Mouse (Mus musculus): ENCODE measurements around the gene Men1. TPM values are rescaled to one million over a fixed set of nuclear protein-coding genes. Genes with fewer than 3 reads are reported as not detected.

Men1 gene
- polyA plus RNA-seq, 1 experiment from 2014 or later, result 103 TPM

GRCm38 (mm10) chr19:6296551-6297210 is 38.1 kb upstream of the Men1 start:
- Histone ChIP-seq H3K27ac (replicated peaks) (no peak overlapping the region), H3K36me3 (peaks cover 82% of the 10 kb centered on the region), H3K4me1 (no peaks in the 10 kb centered on the region), H3K4me2 (replicated peaks) (no peak overlapping the region), H3K9me3 (no peaks in the 10 kb centered on the region), H3K4me3 (no peak overlapping the region), H3K9ac (replicated peaks) (no peak overlapping the region), H3K27me3 (no peaks in the 10 kb centered on the region)
- ATAC-seq (ENCODE audit: low FRiP score, low read depth), result no peak
- WGBS, result 92% methylated on average over 5 of the region's 5 CpGs

GRCm38 (mm10) chr19:6297641-6298040 is 37.1 kb upstream of the Men1 start:
- Histone ChIP-seq H3K9me3 (no peaks in the 10 kb centered on the region), H3K4me3 (no peak overlapping the region), H3K4me2 (replicated peaks) (no peak overlapping the region), H3K36me3 (peaks cover 79% of the 10 kb centered on the region), H3K27me3 (no peaks in the 10 kb centered on the region), H3K9ac (replicated peaks) (no peak overlapping the region), H3K27ac (replicated peaks) (no peak overlapping the region), H3K4me1 (no peaks in the 10 kb centered on the region)
- ATAC-seq (ENCODE audit: low FRiP score, low read depth), result no peak
- 91% methylated on average over 9 of the region's 9 CpGs for WGBS

- no peaks in the 10 kb centered on the region for H3K27me3 ChIP-seq
- H3K9me3 ChIP-seq, result no peaks in the 10 kb centered on the region
- H3K27ac ChIP-seq (replicated peaks), result no peak overlapping the region
- no peaks in the 10 kb centered on the region for H3K4me1 ChIP-seq
- H3K36me3 ChIP-seq, result peaks cover 70% of the 10 kb centered on the region
- H3K9ac ChIP-seq (replicated peaks), result no peak overlapping the region
- H3K4me3 ChIP-seq, result no peak overlapping the region
- 87% methylated on average over 4 of the region's 4 CpGs for WGBS
- ATAC-seq (ENCODE audit: low FRiP score, low read depth), result no peak
- no peak overlapping the region for H3K4me2 ChIP-seq (replicated peaks)
These were observed 35.8 kb upstream of the Men1 start for GRCm38 (mm10) chr19:6299003-6299402.

DNA sequence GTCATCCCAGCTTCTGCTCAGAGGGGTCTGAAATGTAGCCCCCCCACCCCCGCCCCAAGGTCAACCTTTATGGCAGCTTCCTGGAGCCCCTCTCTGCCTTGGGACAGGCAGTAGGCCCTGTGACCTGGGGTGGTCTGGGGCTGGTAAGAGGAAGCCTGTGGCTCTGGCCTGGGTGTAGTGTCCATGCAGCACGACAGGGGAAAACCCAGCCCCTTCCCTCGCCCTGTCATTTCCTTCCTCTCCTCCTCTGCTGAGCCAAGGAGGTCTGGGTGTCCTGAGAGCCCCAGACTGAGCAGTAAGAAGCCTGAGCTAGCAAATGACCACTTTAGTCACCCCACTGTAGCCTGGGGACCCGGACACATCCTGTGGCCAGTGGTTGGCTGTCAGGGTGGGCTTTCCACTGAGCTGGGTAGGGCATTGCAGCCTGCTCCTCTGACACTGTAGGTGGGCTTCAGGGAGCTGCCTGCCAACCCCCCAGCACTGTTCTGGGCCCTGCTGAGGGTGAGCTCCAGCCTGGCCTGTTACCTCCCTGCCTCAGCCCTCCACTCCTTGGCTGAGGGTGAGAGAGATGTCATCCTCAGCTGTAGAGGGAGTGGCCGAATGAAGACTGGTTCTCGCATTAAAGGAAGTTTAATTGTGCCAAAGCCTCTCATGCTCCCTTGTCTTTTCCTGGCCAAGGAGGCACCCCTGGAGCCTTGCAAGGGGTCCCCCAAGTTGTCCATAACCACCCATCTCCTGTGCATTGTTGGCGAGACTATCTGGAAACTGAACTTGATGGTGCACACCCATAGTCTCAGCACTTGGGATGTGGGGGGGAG is 35.1 kb upstream of the Men1 start:
- no peak overlapping the region for H3K27ac ChIP-seq (replicated peaks)
- H3K4me2 ChIP-seq (replicated peaks), result no peak overlapping the region
- 85% methylated on average over 7 of the region's 7 CpGs for WGBS
- no peaks in the 10 kb centered on the region for H3K9me3 ChIP-seq
- H3K4me3 ChIP-seq, result no peak overlapping the region
- no peak overlapping the region for H3K9ac ChIP-seq (replicated peaks)
- H3K36me3 ChIP-seq, result peaks cover 63% of the 10 kb centered on the region
- ATAC-seq (ENCODE audit: low FRiP score, low read depth), result no peak
- no peaks in the 10 kb centered on the region for H3K4me1 ChIP-seq
- H3K27me3 ChIP-seq, result no peaks in the 10 kb centered on the region

- H3K4me2 ChIP-seq (replicated peaks), result no peak overlapping the region
- H3K4me3 ChIP-seq, result no peak overlapping the region
- no peak for ATAC-seq (ENCODE audit: low FRiP score, low read depth)
- H3K4me1 ChIP-seq, result no peaks in the 10 kb centered on the region
- H3K9ac ChIP-seq (replicated peaks), result no peak overlapping the region; the same call in 1 of the 2 replicates
- peaks cover 55% of the 10 kb centered on the region for H3K36me3 ChIP-seq
- H3K9me3 ChIP-seq, result no peaks in the 10 kb centered on the region
- 73% methylated on average over 7 of the region's 7 CpGs for WGBS
- no peaks in the 10 kb centered on the region for H3K27me3 ChIP-seq
- H3K27ac ChIP-seq (replicated peaks), result 0 out of 2 replicates have a peak overlapping the region, but pooled peaks have one; percentile 35
These were observed 34.4 kb upstream of the Men1 start for GRCm38 (mm10) chr19:6300402-6300841.

GRCm38 (mm10) chr19:6302114-6302513 is 32.7 kb upstream of the Men1 start:
- Histone ChIP-seq H3K27ac (replicated peaks) (no peak overlapping the region), H3K9ac (replicated peaks) (no peak overlapping the region), H3K4me3 (no peak overlapping the region), H3K27me3 (0 out of 2 replicates have a peak, but pooled peaks cover under 1% of the 10 kb centered on the region), H3K9me3 (no peaks in the 10 kb centered on the region), H3K4me1 (peaks cover 7% of the 10 kb centered on the region; the same call in 1 of the 2 replicates), H3K36me3 (peaks cover 39% of the 10 kb centered on the region), H3K4me2 (replicated peaks) (no peak overlapping the region)
- no peak for ATAC-seq (ENCODE audit: low FRiP score, low read depth)
- 95% methylated on average over 5 of the region's 5 CpGs for WGBS

GRCm38 (mm10) chr19:6302522-6302921 is 32.3 kb upstream of the Men1 start:
- Histone ChIP-seq H3K4me1 (peaks cover 7% of the 10 kb centered on the region; the same call in 1 of the 2 replicates), H3K36me3 (peaks cover 35% of the 10 kb centered on the region), H3K4me2 (replicated peaks) (no peak overlapping the region), H3K9me3 (no peaks in the 10 kb centered on the region), H3K27me3 (0 out of 2 replicates have a peak, but pooled peaks cover 5% of the 10 kb centered on the region), H3K4me3 (no peak overlapping the region), H3K27ac (replicated peaks) (no peak overlapping the region), H3K9ac (replicated peaks) (no peak overlapping the region)
- ATAC-seq (ENCODE audit: low FRiP score, low read depth), result no peak
- 54% methylated on average over 4 of the region's 4 CpGs for WGBS

- H3K27me3 ChIP-seq, result 0 out of 2 replicates have a peak, but pooled peaks cover 10% of the 10 kb centered on the region
- no peaks in the 10 kb centered on the region for H3K9me3 ChIP-seq
- H3K27ac ChIP-seq (replicated peaks), result no peak overlapping the region
- peaks cover 22% of the 10 kb centered on the region for H3K36me3 ChIP-seq
- H3K4me1 ChIP-seq, result peaks cover 7% of the 10 kb centered on the region; the same call in 1 of the 2 replicates
- no peak overlapping the region for H3K9ac ChIP-seq (replicated peaks)
- no peak for ATAC-seq (ENCODE audit: low FRiP score, low read depth)
- no peak overlapping the region for H3K4me3 ChIP-seq
- no peak overlapping the region for H3K4me2 ChIP-seq (replicated peaks)
- 84% methylated on average over 6 of the region's 6 CpGs for WGBS
These were observed 30.9 kb upstream of the Men1 start for GRCm38 (mm10) chr19:6303831-6304230.

GRCm38 (mm10) chr19:6304787-6305516 is 29.8 kb upstream of the Men1 start:
- H3K4me2 ChIP-seq (replicated peaks), result no peak overlapping the region
- no peak overlapping the region; the same call in 1 of the 2 replicates for H3K27ac ChIP-seq (replicated peaks)
- H3K9ac ChIP-seq (replicated peaks), result no peak overlapping the region
- 22% methylated on average over 5 of the region's 5 CpGs for WGBS
- no peak for ATAC-seq (ENCODE audit: low FRiP score, low read depth)
- 0 out of 2 replicates have a peak, but pooled peaks cover 10% of the 10 kb centered on the region for H3K27me3 ChIP-seq
- H3K4me3 ChIP-seq, result no peak overlapping the region
- no peaks in the 10 kb centered on the region for H3K9me3 ChIP-seq
- H3K36me3 ChIP-seq, result peaks cover 11% of the 10 kb centered on the region; the same call in 1 of the 2 replicates
- peaks cover 7% of the 10 kb centered on the region; the same call in 1 of the 2 replicates for H3K4me1 ChIP-seq

DNA sequence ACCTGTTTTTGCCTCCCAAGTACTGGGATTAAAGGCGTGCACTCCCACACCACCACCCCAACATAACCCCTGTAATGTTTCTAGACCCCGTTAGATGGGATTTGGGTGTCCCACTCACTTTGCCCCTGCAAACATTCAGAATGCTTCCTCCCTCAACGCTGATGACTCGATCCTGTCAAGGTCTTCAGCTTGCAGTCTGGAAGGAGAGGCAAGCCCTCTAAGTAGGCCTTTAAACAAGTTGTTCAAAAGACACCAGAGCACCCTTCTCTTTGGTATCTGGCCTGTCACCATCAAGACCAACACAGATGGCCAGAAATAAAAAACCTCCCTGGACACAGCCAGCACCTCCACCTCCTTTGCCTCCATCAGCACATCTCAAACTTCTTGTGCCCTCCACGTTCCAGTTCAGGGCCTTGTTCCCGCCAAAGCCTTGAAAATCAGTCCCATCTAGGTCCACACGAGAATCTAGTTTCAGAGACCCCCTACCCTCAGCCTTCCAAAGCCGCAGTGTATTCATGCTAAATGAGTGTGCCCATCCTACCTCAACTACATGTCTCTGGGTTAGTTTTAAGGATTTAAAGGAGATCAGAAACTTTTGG is 29.2 kb upstream of the Men1 start:
- H3K9me3 ChIP-seq, result no peaks in the 10 kb centered on the region
- peaks cover 4% of the 10 kb centered on the region; the same call in 1 of the 2 replicates for H3K36me3 ChIP-seq
- peak overlapping the region; percentile 74 for H3K4me2 ChIP-seq (replicated peaks)
- no peak overlapping the region for H3K27ac ChIP-seq (replicated peaks)
- peak; percentile 5; the same call in 1 of the 2 replicates for ATAC-seq (ENCODE audit: low FRiP score, low read depth)
- 0 out of 2 replicates have a peak, but pooled peaks cover 10% of the 10 kb centered on the region for H3K27me3 ChIP-seq
- peak overlapping the region; percentile 68 for H3K4me3 ChIP-seq
- 60% methylated on average over 8 of the region's 8 CpGs for WGBS
- peak overlapping the region; percentile 65; the same call in 1 of the 2 replicates for H3K9ac ChIP-seq (replicated peaks)
- H3K4me1 ChIP-seq, result peaks cover 7% of the 10 kb centered on the region; the same call in 1 of the 2 replicates

DNA sequence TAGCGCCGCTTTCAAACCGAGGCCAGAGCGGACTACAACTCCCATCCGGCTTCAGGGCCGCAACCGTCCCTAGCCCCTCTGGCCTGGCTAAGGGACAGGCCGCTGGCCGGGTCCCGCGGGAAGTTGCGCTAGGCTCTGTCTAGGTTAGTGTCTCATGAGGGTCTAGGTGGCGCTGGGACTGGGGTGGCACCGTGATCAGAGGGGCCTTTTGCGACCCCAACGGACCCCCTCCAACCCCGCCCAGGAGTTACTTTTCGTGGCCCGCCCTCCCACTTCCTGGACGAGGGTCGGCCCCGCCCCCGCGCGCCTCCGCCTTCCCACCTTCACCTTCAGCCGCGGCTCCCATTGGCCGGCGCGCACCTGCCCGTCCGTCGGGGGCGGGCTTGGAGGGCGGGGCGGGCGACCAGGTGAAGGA is 28.6 kb upstream of the Men1 start, which contains the start of gene Cdc42bpg:
TSS of gene Cdc42bpg (plus strand) at position 320 of the 415 bp plus-strand sequence.
- under 1% methylated on average over 38 of the region's 38 CpGs for WGBS
- H3K36me3 ChIP-seq, result no peaks in the 10 kb centered on the region
- H3K4me3 ChIP-seq, result peak within 1 kb of the TSS; percentile 68
- 0 out of 2 replicates have a peak, but pooled peaks cover 10% of the 10 kb centered on the region for H3K27me3 ChIP-seq
- H3K9ac ChIP-seq (replicated peaks), result peak within 1 kb of the TSS; percentile 65
- peaks cover 7% of the 10 kb centered on the region; the same call in 1 of the 2 replicates for H3K4me1 ChIP-seq
- H3K27ac ChIP-seq (replicated peaks), result 0 out of 2 replicates have a peak within 1 kb of the TSS, but pooled peaks have one; percentile 35
- no peaks in the 10 kb centered on the region for H3K9me3 ChIP-seq
- peak within 1 kb of the TSS; percentile 74 for H3K4me2 ChIP-seq (replicated peaks)
- ATAC-seq (ENCODE audit: low FRiP score, low read depth), result peak; percentile 74
